Mouse (Mus musculus) bone marrow, adult 2 months (tissue): ENCODE measurements around the gene Zfp687. TPM values are rescaled to one million over a fixed set of nuclear protein-coding genes. Genes with fewer than 3 reads are reported as not detected.

ENCODE experiments used
- H3K27ac ChIP-seq: fragments of 200-500 bp; 2 replicates; pipeline ENCODE4 v1.5.1; 2012; ENCODE audit warnings: low read depth, mild to moderate bottlenecking, control low read depth, inconsistent platforms, low read length; ENCODE audit not compliant: control insufficient read depth, poor library complexity, insufficient read depth
- H3K4me1 ChIP-seq: fragments of 200-500 bp; 2 replicates; pipeline ENCODE4 v1.6.1; 2011; ENCODE audit warnings: low read length; ENCODE audit not compliant: control insufficient read depth, insufficient read depth
- H3K4me3 ChIP-seq: fragments of 200-500 bp; replicated peaks from 2 replicates; pipeline ENCODE3; 2011; ENCODE audit warnings: mild to moderate bottlenecking, low read depth, low read length, control low read depth; ENCODE audit not compliant: control insufficient read depth
- CTCF ChIP-seq: fragments of 200-500 bp; IDR thresholded peaks from 2 replicates; pipeline ENCODE4 v1.5.1; 2011; ENCODE audit warnings: low read length, control low read depth; ENCODE audit not compliant: control insufficient read depth, insufficient read depth
- POLR2A ChIP-seq: fragments of 200-500 bp; IDR thresholded peaks from 2 replicates; pipeline ENCODE4 v1.6.1; 2011; ENCODE audit warnings: low read depth, mild to moderate bottlenecking, control low read depth, low read length, borderline replicate concordance; ENCODE audit not compliant: control insufficient read depth
- WGBS: fragments of 180-500 bp; shearing (Covaris S2); methylation state at CpG from one replicate; pipeline ENCODE4 v1.1.7; 2018; 5-methylcytosine and 5-hydroxymethylcytosine counted together
- polyA plus RNA-seq: library from polyadenylated mRNA; stranded (reverse); fragments of >200 nt; gene quantifications from 2 replicates; pipeline ENCODE4 v1.2.4, GENCODE M21; 2011; ENCODE audit warnings: low replicate concordance; ENCODE audit not compliant: missing spikeins, insufficient read depth, insufficient read length

Gene Zfp687
- polyA plus RNA-seq, 1 experiment: 21.1 TPM

DNA sequence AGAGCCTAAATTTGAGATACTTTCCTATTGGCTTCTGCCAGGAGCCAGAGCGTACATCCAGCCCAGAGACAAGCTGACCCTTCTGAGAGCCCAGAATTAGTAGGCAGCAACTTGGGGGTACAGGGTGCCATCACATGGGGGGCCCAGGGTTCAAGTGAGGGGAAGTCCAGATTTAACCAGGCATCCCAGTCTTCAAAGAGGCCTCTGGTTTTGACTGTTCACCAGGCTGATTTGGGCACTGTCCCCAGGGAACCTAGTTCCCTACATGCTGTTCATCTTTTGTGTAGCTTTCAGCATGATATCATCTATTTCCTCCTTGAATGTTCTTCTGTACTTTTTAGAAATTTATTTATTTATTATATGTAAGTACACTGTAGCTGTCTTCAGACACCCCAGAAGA lies 50.3 kb downstream of the Zfp687 start:
- 76% methylated on average over 1 of the region's 1 CpGs for WGBS
- peaks cover 3% of the 10 kb centered on the region; the same call in 1 of the 2 replicates for H3K4me1 ChIP-seq
- TF ChIP-seq CTCF: no peak
- no peak for TF ChIP-seq POLR2A
- H3K27ac ChIP-seq: peak overlapping the region; percentile 12; the same call in 1 of the 2 replicates
- no peak overlapping the region for H3K4me3 ChIP-seq

DNA sequence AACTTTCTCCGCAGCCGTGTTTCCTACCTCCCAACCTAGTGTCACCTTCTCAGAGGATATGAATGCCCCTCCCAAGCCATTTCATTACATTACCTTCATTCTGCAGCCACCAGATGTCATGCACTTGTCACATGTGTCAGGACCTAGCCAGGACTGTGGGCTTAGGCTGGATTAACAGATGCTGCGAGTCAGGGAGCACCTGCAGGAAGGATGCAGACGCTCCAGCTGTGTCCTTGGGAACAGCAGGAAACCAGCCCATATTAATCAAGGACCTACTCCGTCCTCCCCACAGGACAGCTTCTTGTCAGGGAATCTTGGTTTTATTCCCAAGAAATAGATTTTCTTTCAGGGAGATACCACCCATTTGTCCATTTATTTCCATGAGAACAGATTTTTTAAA lies 54.9 kb downstream of the Zfp687 start:
- Histone ChIP-seq H3K4me3 (no peak overlapping the region), H3K4me1 (no peaks in the 10 kb centered on the region; the same call in 1 of the 2 replicates), H3K27ac (no peak overlapping the region)
- TF ChIP-seq CTCF (no peak), POLR2A (no peak)
- 83% methylated on average over 5 of the region's 5 CpGs for WGBS

DNA sequence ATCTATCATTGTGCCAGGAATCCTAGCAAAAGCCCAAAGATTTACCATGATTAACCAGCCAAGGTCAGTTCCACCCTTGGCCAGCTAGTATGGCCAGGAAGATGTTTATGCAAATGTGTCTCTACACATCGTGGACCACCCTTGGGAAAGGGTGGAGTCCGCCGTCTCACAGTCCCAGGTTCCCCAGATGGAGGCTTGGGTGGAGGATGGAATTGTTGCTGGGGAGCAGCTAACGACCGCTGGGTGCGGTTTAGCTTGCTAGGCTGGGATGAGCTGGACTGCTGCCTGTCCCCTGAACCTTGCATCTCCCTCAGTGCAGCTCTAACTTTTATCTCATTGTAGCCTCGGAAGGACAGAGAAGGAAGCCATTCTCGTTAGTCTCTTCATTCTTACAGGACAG lies 55.4 kb downstream of the Zfp687 start:
- H3K4me3 ChIP-seq: no peak overlapping the region
- no peaks in the 10 kb centered on the region; the same call in 1 of the 2 replicates for H3K4me1 ChIP-seq
- no peak overlapping the region for H3K27ac ChIP-seq
- TF ChIP-seq POLR2A (no peak), CTCF (no peak)
- whole genome bisulfite sequencing: 69% methylated on average over 8 of the region's 8 CpGs

DNA sequence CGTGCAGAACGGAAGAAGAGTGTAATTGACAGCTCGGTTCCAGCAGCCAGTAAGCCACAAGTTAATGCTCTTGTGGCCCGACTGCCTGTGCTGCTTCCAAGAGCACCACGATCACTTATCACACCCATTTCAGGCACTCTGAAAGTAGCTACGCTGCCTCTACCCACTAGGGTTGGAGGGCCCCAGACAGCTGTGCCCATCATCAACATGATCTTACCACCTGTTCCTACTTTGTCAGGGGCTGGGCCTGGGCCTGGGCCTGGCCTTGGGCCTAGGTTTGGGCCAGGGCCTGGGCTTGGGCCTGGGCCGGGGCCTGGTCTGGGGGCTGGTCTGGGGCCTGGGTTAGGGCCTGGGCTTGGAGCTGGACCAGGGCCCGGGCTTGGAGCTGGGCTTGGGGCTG lies 57.0 kb downstream of the Zfp687 start:
- WGBS: 82% methylated on average over 8 of the region's 8 CpGs

More for the DNA sequence above, 57.0 kb downstream of the Zfp687 start:
- TF ChIP-seq CTCF (no peak), POLR2A (no peak)
- no peak overlapping the region for H3K4me3 ChIP-seq
- no peaks in the 10 kb centered on the region; the same call in 1 of the 2 replicates for H3K4me1 ChIP-seq
- no peak overlapping the region for H3K27ac ChIP-seq

Other genes starting within 250 kb of the Zfp687 start
- 0.22 and 1.00 TPM in 2 replicates for gene Cgn, start 229.0 kb downstream of the Zfp687 start, polyA plus RNA-seq
- 10.3 and 16.8 TPM in 2 replicates for gene Pogz, start 177.9 kb downstream of the Zfp687 start, polyA plus RNA-seq
- 291 and 443 TPM in 2 replicates for gene Psmb4, start 128.5 kb downstream of the Zfp687 start, polyA plus RNA-seq
- 30.8 and 35.6 TPM in 2 replicates for gene Selenbp1, start 82.4 kb downstream of the Zfp687 start, polyA plus RNA-seq
- gene Rfx5, start 61.4 kb downstream of the Zfp687 start, polyA plus RNA-seq: 4.5 and 22.2 TPM in 2 replicates
- gene Pi4kb, start 40.7 kb downstream of the Zfp687 start, polyA plus RNA-seq: 43.1 and 63.2 TPM in 2 replicates
- gene Psmd4, start 27.2 kb upstream of the Zfp687 start, polyA plus RNA-seq: 288 and 328 TPM in 2 replicates
- gene Pip5k1a, start 91.5 kb upstream of the Zfp687 start, polyA plus RNA-seq: 22.5 and 38.8 TPM in 2 replicates
- 17.0 and 39.0 TPM in 2 replicates for gene Vps72, start 95.6 kb upstream of the Zfp687 start, polyA plus RNA-seq
- 4.5 and 6.1 TPM in 2 replicates for gene Tmod4, start 109.0 kb upstream of the Zfp687 start, polyA plus RNA-seq
- gene Scnm1, start 118.6 kb upstream of the Zfp687 start, polyA plus RNA-seq: 72.6 and 130 TPM in 2 replicates
- 9.4 and 10.9 TPM in 2 replicates for gene Lysmd1, start 118.6 kb upstream of the Zfp687 start, polyA plus RNA-seq
- gene Tnfaip8l2, start 126.9 kb upstream of the Zfp687 start, polyA plus RNA-seq: 11.7 and 41.8 TPM in 2 replicates
- 0.49 and 1.2 TPM in 2 replicates for gene Sema6c, start 145.0 kb upstream of the Zfp687 start, polyA plus RNA-seq
- gene Gabpb2, start 202.5 kb upstream of the Zfp687 start, polyA plus RNA-seq: 28.4 and 28.5 TPM in 2 replicates
- 39.5 and 54.7 TPM in 2 replicates for gene Cdc42se1, start 213.3 kb upstream of the Zfp687 start, polyA plus RNA-seq
- 6.0 and 9.1 TPM in 2 replicates for gene Mllt11, start 216.7 kb upstream of the Zfp687 start, polyA plus RNA-seq
- 0.52 TPM in 1 of 2 replicates, not detected in the other for gene Gm128, start 226.2 kb upstream of the Zfp687 start, polyA plus RNA-seq
- gene Bnipl, start 235.7 kb upstream of the Zfp687 start, polyA plus RNA-seq: 1.7 TPM in 1 of 2 replicates, not detected in the other